Mouse (Mus musculus): Measurements from ENCODE around the gene Mrps2. TPM values are rescaled to one million over a fixed set of nuclear protein-coding genes. Genes with fewer than 3 reads are reported as not detected.
A peak's percentile ranks its signal among the peaks of the same experiment; 100 is the strongest.

Mrps2 gene
- polyA plus RNA-seq, 1 experiment = 16.4 TPM

- H3K36me3 ChIP-seq (replicated peaks; ENCODE audit: low read length) = no peaks in the 10 kb centered on the region
- peak overlapping the region; percentile 85 for H3K4me3 ChIP-seq (replicated peaks)
- H3K4me1 ChIP-seq = peaks cover 14% of the 10 kb centered on the region
- peaks cover 75% of the 10 kb centered on the region for H3K27me3 ChIP-seq (replicated peaks)
- H3K9me3 ChIP-seq = peaks cover 15% of the 10 kb centered on the region
- TF ChIP-seq FLI1 (IDR thresholded peaks at IDR 0.05; ENCODE audit: low read length) = no peak
- TF ChIP-seq GATA1 (IDR thresholded peaks at IDR 0.05; ENCODE audit: borderline replicate concordance, low read length) = no peak
These were observed 21.7 kb upstream of the Mrps2 start for GRCm38 (mm10) chr2:28446181-28446514.

DNA sequence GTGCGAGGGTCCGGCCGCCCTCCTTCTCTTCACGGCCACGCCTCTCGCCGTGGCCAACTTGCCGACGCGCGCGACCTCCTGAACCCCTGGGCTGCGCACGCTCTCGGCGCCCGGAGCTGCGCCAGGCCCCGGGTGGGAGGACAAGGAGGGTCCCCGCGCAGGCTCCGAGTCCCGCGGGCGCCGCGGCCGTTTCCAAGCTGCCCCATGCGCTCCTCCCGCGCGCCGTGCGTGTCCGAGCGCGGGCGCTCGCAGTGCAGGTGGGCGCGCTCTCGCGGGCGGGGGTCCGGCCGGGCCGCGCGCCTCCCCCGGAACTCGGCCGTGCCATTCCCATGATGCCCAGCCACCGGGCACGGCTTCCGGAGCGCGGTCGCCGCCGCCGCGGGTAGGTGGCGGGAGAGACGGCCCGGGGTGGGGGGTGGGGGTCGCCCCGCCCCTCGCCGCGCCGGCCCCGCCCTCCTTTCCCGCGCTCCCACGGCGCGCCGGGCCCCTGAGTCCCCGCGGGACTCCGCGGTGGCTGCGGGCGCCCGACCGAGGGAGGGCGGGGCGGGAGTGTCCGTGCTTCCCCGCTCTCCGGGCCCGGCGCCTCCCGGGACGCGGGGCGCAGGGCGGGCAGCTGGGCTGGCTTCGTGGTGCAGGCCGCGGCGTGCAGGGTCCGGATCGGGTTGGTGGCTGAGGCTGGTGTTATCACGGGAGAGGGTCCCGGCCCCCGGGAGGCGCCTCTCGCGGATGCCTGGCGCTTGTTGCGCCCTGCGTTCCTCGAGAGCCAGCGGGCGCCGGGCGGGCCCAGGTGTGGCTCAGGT, 21.2 kb upstream of the Mrps2 start, which contains the start of gene Ppp1r26:
TSS of gene Ppp1r26 (plus strand) at position 286 of the 800 bp plus-strand sequence.
- TF ChIP-seq GATA1 (IDR thresholded peaks at IDR 0.05; ENCODE audit: borderline replicate concordance, low read length) (no peak), FLI1 (IDR thresholded peaks at IDR 0.05; ENCODE audit: low read length) (no peak)
- peaks cover 80% of the 10 kb centered on the region for H3K27me3 ChIP-seq (replicated peaks)
- peak within 1 kb of the TSS; percentile 85 for H3K4me3 ChIP-seq (replicated peaks)
- H3K36me3 ChIP-seq (replicated peaks; ENCODE audit: low read length) = no peaks in the 10 kb centered on the region
- H3K4me1 ChIP-seq = peaks cover 14% of the 10 kb centered on the region
- peaks cover 15% of the 10 kb centered on the region for H3K9me3 ChIP-seq

DNA sequence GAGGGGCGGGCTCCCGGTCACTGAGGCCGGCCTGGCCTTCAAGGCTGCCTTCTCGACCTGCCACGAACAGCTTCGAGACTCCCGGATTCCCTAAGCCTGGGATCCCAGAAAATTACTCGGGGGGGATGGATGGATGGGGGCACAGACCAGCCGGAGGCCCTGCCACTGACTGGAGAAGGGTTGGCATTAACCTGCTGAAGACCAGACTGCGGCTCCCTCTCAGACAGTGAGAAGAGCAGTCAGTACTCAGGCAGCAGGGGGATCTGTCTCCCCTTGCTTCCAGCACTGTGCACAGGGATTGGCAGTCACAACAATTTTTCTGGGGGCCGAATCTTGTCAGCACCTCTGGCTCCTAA, 20.6 kb upstream of the Mrps2 start:
- Histone ChIP-seq H3K36me3 (replicated peaks; ENCODE audit: low read length) (no peaks in the 10 kb centered on the region), H3K4me3 (replicated peaks) (peak overlapping the region; percentile 85), H3K9me3 (peaks cover 15% of the 10 kb centered on the region), H3K27me3 (replicated peaks) (peaks cover 84% of the 10 kb centered on the region), H3K4me1 (peaks cover 14% of the 10 kb centered on the region)
- no peak for TF ChIP-seq GATA1 (IDR thresholded peaks at IDR 0.05; ENCODE audit: borderline replicate concordance, low read length)
- no peak for TF ChIP-seq FLI1 (IDR thresholded peaks at IDR 0.05; ENCODE audit: low read length)

DNA sequence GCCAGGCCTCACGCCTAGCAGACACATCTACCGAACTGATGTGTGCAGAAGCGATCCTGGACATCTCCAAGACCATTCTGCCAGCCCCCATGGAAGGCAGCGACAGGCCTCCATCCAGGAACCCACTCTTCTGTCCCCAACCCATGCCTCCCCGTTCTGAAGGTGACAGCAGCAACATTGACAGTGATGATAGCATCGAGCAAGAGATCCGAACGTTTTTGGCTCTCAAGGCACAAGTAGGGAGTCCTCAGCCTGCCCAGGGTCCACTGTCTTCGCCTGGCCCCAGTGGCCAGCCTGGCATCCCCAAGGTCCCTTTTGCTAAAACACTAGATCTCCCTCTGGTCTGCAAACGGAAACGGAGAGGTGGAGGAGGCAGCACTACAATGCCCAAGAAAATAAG, 16.2 kb upstream of the Mrps2 start:
- Histone ChIP-seq H3K9me3 (no peaks in the 10 kb centered on the region), H3K4me3 (replicated peaks) (no peak overlapping the region), H3K36me3 (replicated peaks; ENCODE audit: low read length) (no peaks in the 10 kb centered on the region), H3K27me3 (replicated peaks) (peaks cover 76% of the 10 kb centered on the region), H3K4me1 (peaks cover 8% of the 10 kb centered on the region)
- TF ChIP-seq GATA1 (IDR thresholded peaks at IDR 0.05; ENCODE audit: borderline replicate concordance, low read length) (no peak), FLI1 (IDR thresholded peaks at IDR 0.05; ENCODE audit: low read length) (no peak)

GRCm38 (mm10) chr2:28453539-28453938, 14.3 kb upstream of the Mrps2 start:
- Histone ChIP-seq H3K9me3 (no peaks in the 10 kb centered on the region), H3K4me1 (no peaks in the 10 kb centered on the region), H3K27me3 (replicated peaks) (peaks cover 63% of the 10 kb centered on the region), H3K4me3 (replicated peaks) (peak overlapping the region; percentile 35), H3K36me3 (replicated peaks; ENCODE audit: low read length) (no peaks in the 10 kb centered on the region)
- TF ChIP-seq FLI1 (IDR thresholded peaks at IDR 0.05; ENCODE audit: low read length) = no peak
- TF ChIP-seq GATA1 (IDR thresholded peaks at IDR 0.05; ENCODE audit: borderline replicate concordance, low read length) = no peak

- no peak for TF ChIP-seq GATA1 (IDR thresholded peaks at IDR 0.05; ENCODE audit: borderline replicate concordance, low read length)
- TF ChIP-seq FLI1 (IDR thresholded peaks at IDR 0.05; ENCODE audit: low read length) = no peak
- peaks cover 46% of the 10 kb centered on the region for H3K27me3 ChIP-seq (replicated peaks)
- H3K4me3 ChIP-seq (replicated peaks) = no peak overlapping the region
- H3K36me3 ChIP-seq (replicated peaks; ENCODE audit: low read length) = no peaks in the 10 kb centered on the region
- H3K9me3 ChIP-seq = no peaks in the 10 kb centered on the region
- H3K4me1 ChIP-seq = no peaks in the 10 kb centered on the region
These were observed 11.2 kb upstream of the Mrps2 start for GRCm38 (mm10) chr2:28456616-28457015.

GRCm38 (mm10) chr2:28463919-28464318, 3.9 kb upstream of the Mrps2 start:
- TF ChIP-seq GATA1 (IDR thresholded peaks at IDR 0.05; ENCODE audit: borderline replicate concordance, low read length) (no peak), FLI1 (IDR thresholded peaks at IDR 0.05; ENCODE audit: low read length) (no peak)
- no peak overlapping the region for H3K4me3 ChIP-seq (replicated peaks)
- H3K4me1 ChIP-seq = peaks cover 34% of the 10 kb centered on the region
- peaks cover 1% of the 10 kb centered on the region for H3K36me3 ChIP-seq (replicated peaks; ENCODE audit: low read length)
- H3K27me3 ChIP-seq (replicated peaks) = peaks cover 39% of the 10 kb centered on the region
- no peaks in the 10 kb centered on the region for H3K9me3 ChIP-seq

- Histone ChIP-seq H3K27me3 (replicated peaks) (peaks cover 39% of the 10 kb centered on the region), H3K9me3 (no peaks in the 10 kb centered on the region), H3K4me3 (replicated peaks) (no peak overlapping the region), H3K36me3 (replicated peaks; ENCODE audit: low read length) (peaks cover 11% of the 10 kb centered on the region), H3K4me1 (peaks cover 44% of the 10 kb centered on the region)
- no peak for TF ChIP-seq FLI1 (IDR thresholded peaks at IDR 0.05; ENCODE audit: low read length)
- no peak for TF ChIP-seq GATA1 (IDR thresholded peaks at IDR 0.05; ENCODE audit: borderline replicate concordance, low read length)
These were observed 2.9 kb upstream of the Mrps2 start for GRCm38 (mm10) chr2:28464919-28465318.

- H3K36me3 ChIP-seq (replicated peaks; ENCODE audit: low read length) = peaks cover 22% of the 10 kb centered on the region
- peaks cover 32% of the 10 kb centered on the region for H3K27me3 ChIP-seq (replicated peaks)
- H3K9me3 ChIP-seq = no peaks in the 10 kb centered on the region
- TF ChIP-seq FLI1 (IDR thresholded peaks at IDR 0.05; ENCODE audit: low read length) = no peak
- no peak for TF ChIP-seq GATA1 (IDR thresholded peaks at IDR 0.05; ENCODE audit: borderline replicate concordance, low read length)
- H3K4me1 ChIP-seq = peaks cover 44% of the 10 kb centered on the region
- peak within 1 kb of the TSS; percentile 86 for H3K4me3 ChIP-seq (replicated peaks)
These were observed 1.9 kb upstream of the Mrps2 start, which contains the start of gene 1700007K13Rik for GRCm38 (mm10) chr2:28465836-28466518. TSS of gene 1700007K13Rik (minus strand) at chr2:28466332.
